Comparison of ENCODE assay signal across 9 mouse cellular contexts in genomic region chr9:63074803-63075202, GRCm38 (mm10).
A peak's percentile ranks its signal among the peaks of the same experiment; 100 is the strongest.
DNase-seq lines count a peak whose midpoint lies in the region; ATAC-seq and TF ChIP-seq lines count a peak whose summit lies in the region.
"Had no signal": no experiment of that assay in that cellular context is flagged by ENCODE, and none has a peak within 500 bp of the region (broad histone marks: within the 10 kb centered on the region; RNA-seq: fewer than 3 reads in every experiment).

No protein-coding gene starts in this region.

- no peaks in the 10 kb centered on the region; the same call in 1 of the 2 replicates for H3K27me3 ChIP-seq in hindbrain, embryonic 10.5 days (ENCODE audit: insufficient read depth, poor library complexity, severe bottlenecking)
- H3K27me3 ChIP-seq in hindbrain, embryonic 16.5 days (replicated peaks; ENCODE audit: control insufficient read depth, insufficient read depth, low read length): no peaks in the 10 kb centered on the region
- no peaks in the 10 kb centered on the region for H3K27me3 ChIP-seq in midbrain, embryonic 14.5 days (ENCODE audit: control insufficient read depth, insufficient read depth, low read length)
- H3K27me3 ChIP-seq in midbrain, postnatal 0 days (ENCODE audit: insufficient read depth, low read length): no peaks in the 10 kb centered on the region
- H3K27me3 ChIP-seq in intestine, postnatal 0 days (replicated peaks; ENCODE audit: control insufficient read depth, insufficient read depth, low read length): no peaks in the 10 kb centered on the region
- no peaks in the 10 kb centered on the region for H3K27me3 ChIP-seq in forebrain, embryonic 14.5 days (replicated peaks; ENCODE audit: control insufficient read depth, insufficient read depth, low read length)

- H3K4me1 ChIP-seq in hindbrain, embryonic 10.5 days (replicated peaks): peaks cover 29% of the 10 kb centered on the region
- no peaks in the 10 kb centered on the region; the same call in 1 of the 2 replicates for H3K4me1 ChIP-seq in hindbrain, embryonic 16.5 days (ENCODE audit: control insufficient read depth, insufficient read depth, low read depth, low read length)
- H3K4me1 ChIP-seq in midbrain, embryonic 14.5 days (ENCODE audit: control insufficient read depth, insufficient read depth, low read length): peaks cover 16% of the 10 kb centered on the region
- peaks cover 6% of the 10 kb centered on the region; the same call in 1 of the 2 replicates for H3K4me1 ChIP-seq in midbrain, postnatal 0 days (ENCODE audit: insufficient read depth, low read length)
- H3K4me1 ChIP-seq in intestine, postnatal 0 days (replicated peaks; ENCODE audit: control insufficient read depth, insufficient read depth, low read length): no peaks in the 10 kb centered on the region; the same call in 1 of the 2 replicates
- H3K4me1 ChIP-seq in forebrain, embryonic 14.5 days (ENCODE audit: control insufficient read depth, insufficient read depth, low read length): no peaks in the 10 kb centered on the region

- no peak overlapping the region for H3K4me3 ChIP-seq in hindbrain, embryonic 10.5 days
- no peak overlapping the region for H3K4me3 ChIP-seq in hindbrain, embryonic 16.5 days (ENCODE audit: low read length)
- no peak overlapping the region for H3K4me3 ChIP-seq in midbrain, embryonic 14.5 days (replicated peaks; ENCODE audit: low read depth, low read length)
- H3K4me3 ChIP-seq in midbrain, postnatal 0 days (ENCODE audit: low read depth, low read length): no peak overlapping the region
- no peak overlapping the region for H3K4me3 ChIP-seq in intestine, postnatal 0 days (ENCODE audit: low read depth, low read length)
- no peak overlapping the region for H3K4me3 ChIP-seq in forebrain, embryonic 14.5 days (ENCODE audit: low read depth, low read length)
- H3K4me3 ChIP-seq: midbrain, embryonic 12.5 days had no signal

- DNase-seq in hindbrain, embryonic 10.5 days (ENCODE audit: low spot score): peak; percentile 29
- no peak for DNase-seq in midbrain, embryonic 14.5 days
- no peak for DNase-seq in midbrain, postnatal 0 days (ENCODE audit: low spot score)
- no peak for DNase-seq in layer of hippocampus, postnatal 10 days (ENCODE audit: low spot score in 2 of 2)
- no peak for DNase-seq in adrenal gland, postnatal 25 days
- no peak for DNase-seq in forebrain, embryonic 14.5 days (ENCODE audit: low spot score)

- H3K36me3 ChIP-seq in hindbrain, embryonic 10.5 days: no peaks in the 10 kb centered on the region
- H3K36me3 ChIP-seq in hindbrain, embryonic 16.5 days (ENCODE audit: control insufficient read depth, insufficient read depth, low read length): no peaks in the 10 kb centered on the region
- H3K36me3 ChIP-seq in midbrain, embryonic 14.5 days (ENCODE audit: control insufficient read depth, insufficient read depth, low read length): no peaks in the 10 kb centered on the region
- no peaks in the 10 kb centered on the region for H3K36me3 ChIP-seq in midbrain, postnatal 0 days (ENCODE audit: insufficient read depth, low read length)
- no peaks in the 10 kb centered on the region for H3K36me3 ChIP-seq in intestine, postnatal 0 days (ENCODE audit: control insufficient read depth, insufficient read depth)
- no peaks in the 10 kb centered on the region for H3K36me3 ChIP-seq in forebrain, embryonic 14.5 days (ENCODE audit: control insufficient read depth, insufficient read depth, low read length)
- H3K36me3 ChIP-seq: midbrain, embryonic 12.5 days had no signal

- WGBS in hindbrain, embryonic 10.5 days: 35% methylated on average over 7 of the region's 7 CpGs
- WGBS in hindbrain, embryonic 16.5 days: 50% methylated on average over 7 of the region's 7 CpGs
- 36% methylated on average over 7 of the region's 7 CpGs for WGBS in midbrain, embryonic 14.5 days
- 41% methylated on average over 7 of the region's 7 CpGs for WGBS in midbrain, postnatal 0 days
- WGBS in intestine, postnatal 0 days: 28% methylated on average over 7 of the region's 7 CpGs
- WGBS in forebrain, embryonic 14.5 days: 66% methylated on average over 7 of the region's 7 CpGs

- TF ChIP-seq CTCF in midbrain, postnatal 0 days (IDR thresholded peaks at IDR 0.05): no peak
- no peak for TF ChIP-seq CTCF in intestine, postnatal 0 days (IDR thresholded peaks at IDR 0.05; ENCODE audit: low read depth)

- H3K9me3 ChIP-seq in hindbrain, embryonic 10.5 days: no peaks in the 10 kb centered on the region
- no peaks in the 10 kb centered on the region for H3K9me3 ChIP-seq in hindbrain, embryonic 16.5 days (ENCODE audit: control insufficient read depth, low read length)
- no peaks in the 10 kb centered on the region for H3K9me3 ChIP-seq in midbrain, embryonic 14.5 days (ENCODE audit: control insufficient read depth, low read length)
- H3K9me3 ChIP-seq in midbrain, postnatal 0 days (ENCODE audit: low read length): no peaks in the 10 kb centered on the region
- no peaks in the 10 kb centered on the region for H3K9me3 ChIP-seq in intestine, postnatal 0 days (ENCODE audit: control insufficient read depth)
- H3K9me3 ChIP-seq in forebrain, embryonic 14.5 days (replicated peaks; ENCODE audit: control insufficient read depth, low read length): no peaks in the 10 kb centered on the region

- no peak overlapping the region for H3K4me2 ChIP-seq in hindbrain, embryonic 16.5 days (ENCODE audit: low read length)
- no peak overlapping the region for H3K4me2 ChIP-seq in midbrain, embryonic 14.5 days (ENCODE audit: low read length)
- no peak overlapping the region for H3K4me2 ChIP-seq in midbrain, postnatal 0 days (ENCODE audit: low read depth, low read length, poor library complexity, severe bottlenecking)
- peak overlapping the region; percentile 24; the same call in 1 of the 2 replicates for H3K4me2 ChIP-seq in intestine, postnatal 0 days (replicated peaks; ENCODE audit: low read depth)
- no peak overlapping the region for H3K4me2 ChIP-seq in forebrain, embryonic 14.5 days (ENCODE audit: low read length)
- H3K4me2 ChIP-seq: midbrain, embryonic 12.5 days had no signal

- ATAC-seq in hindbrain, embryonic 16.5 days: no peak
- no peak for ATAC-seq in midbrain, embryonic 14.5 days (ENCODE audit: low FRiP score, low TSS enrichment)
- no peak for ATAC-seq in midbrain, postnatal 0 days (ENCODE audit: low FRiP score)
- ATAC-seq in intestine, postnatal 0 days: 0 out of 2 replicates have a peak, but pooled peaks have one; percentile 28
- ATAC-seq in forebrain, embryonic 14.5 days: no peak

- no peak overlapping the region for H3K9ac ChIP-seq in hindbrain, embryonic 16.5 days (ENCODE audit: low read depth, low read length)
- no peak overlapping the region for H3K9ac ChIP-seq in midbrain, embryonic 14.5 days (replicated peaks; ENCODE audit: low read length)
- no peak overlapping the region for H3K9ac ChIP-seq in midbrain, postnatal 0 days (replicated peaks; ENCODE audit: low read length, poor library complexity, severe bottlenecking)
- no peak overlapping the region for H3K9ac ChIP-seq in intestine, postnatal 0 days (ENCODE audit: low read depth, low read length)
- H3K9ac ChIP-seq in forebrain, embryonic 14.5 days (ENCODE audit: low read length): no peak overlapping the region
- H3K9ac ChIP-seq: midbrain, embryonic 12.5 days had no signal

- peak overlapping the region; percentile 77 for H3K27ac ChIP-seq in hindbrain, embryonic 10.5 days
- no peak overlapping the region for H3K27ac ChIP-seq in hindbrain, embryonic 16.5 days (ENCODE audit: low read depth, low read length)
- H3K27ac ChIP-seq in midbrain, embryonic 14.5 days (replicated peaks; ENCODE audit: low read depth, low read length): 0 out of 2 replicates have a peak overlapping the region, but pooled peaks have one; percentile 15
- H3K27ac ChIP-seq in midbrain, postnatal 0 days (ENCODE audit: low read depth, low read length): no peak overlapping the region
- no peak overlapping the region for H3K27ac ChIP-seq in intestine, postnatal 0 days (ENCODE audit: low read depth, low read length)
- H3K27ac ChIP-seq in forebrain, embryonic 14.5 days (ENCODE audit: low read depth, low read length): no peak overlapping the region
- H3K27ac ChIP-seq: midbrain, embryonic 12.5 days had no signal

Comparison
In these comparisons a context has a peak if more than half of its experiments do, and no peak if none do; other contexts are left out.
1. H3K27ac ChIP-seq: peak in hindbrain, embryonic 10.5 days (single experiment) and midbrain, embryonic 14.5 days (single experiment); none in hindbrain, embryonic 16.5 days (single experiment), midbrain, postnatal 0 days (single experiment), intestine, postnatal 0 days (single experiment) and forebrain, embryonic 14.5 days (single experiment).